Mouse (Mus musculus) liver, embryonic 16.5 days (tissue): ENCODE results near the gene C2. TPM values are rescaled to one million over a fixed set of nuclear protein-coding genes. Genes with fewer than 3 reads are reported as not detected.
A peak's percentile ranks its signal among the peaks of the same experiment; 100 is the strongest.
"Not testable (repeated sequence)": the region's sequence is repeated elsewhere in the genome, so short reads cannot be mapped to it uniquely, and the experiment has no call there.

ENCODE experiments used
- ATAC-seq: fragments of 200-750 bp; cut with Nextera tagmentation; 2 replicates; pipeline ENCODE4 v1.8.0; 2017; ENCODE audit warnings: low read depth, mild to moderate bottlenecking, moderate number of reproducible peaks, moderate library complexity
- H3K27ac ChIP-seq: fragments of 300-500 bp; sonication (generic); 2 replicates; pipeline ENCODE4 v1.5.1; 2014; ENCODE audit warnings: mild to moderate bottlenecking, low read length
- H3K27me3 ChIP-seq: fragments of 300-500 bp; sonication (generic); 2 replicates; pipeline ENCODE4 v1.6.1; 2014; ENCODE audit warnings: low read depth, low read length, mixed read lengths; ENCODE audit not compliant: control insufficient read depth, insufficient read depth
- H3K36me3 ChIP-seq: fragments of 300-500 bp; sonication (generic); 2 replicates; pipeline ENCODE4 v1.6.1; 2014; ENCODE audit warnings: mild to moderate bottlenecking; ENCODE audit not compliant: control insufficient read depth, insufficient read depth
- H3K4me1 ChIP-seq: fragments of 300-500 bp; sonication (generic); 2 replicates; pipeline ENCODE4 v1.6.1; 2014; ENCODE audit warnings: low read depth, low read length, mixed read lengths; ENCODE audit not compliant: control insufficient read depth
- H3K4me2 ChIP-seq: fragments of 300-500 bp; sonication (generic); 2 replicates; pipeline ENCODE4 v1.6.1; 2014; ENCODE audit warnings: low read depth, low read length, mixed read lengths
- H3K4me3 ChIP-seq: fragments of 300-500 bp; sonication (generic); 2 replicates; pipeline ENCODE4 v1.5.1; 2014; ENCODE audit warnings: low read depth, mild to moderate bottlenecking, low read length
- H3K9ac ChIP-seq: fragments of 300-500 bp; sonication (generic); 2 replicates; pipeline ENCODE4 v1.6.1; 2014; ENCODE audit warnings: low read depth, low read length
- H3K9me3 ChIP-seq: fragments of 300-500 bp; sonication (generic); replicated peaks from 2 replicates; pipeline ENCODE4 v1.6.1; 2016; ENCODE audit warnings: low read length; ENCODE audit not compliant: control insufficient read depth
- WGBS: fragments of 180-500 bp; shearing (Covaris S2); extraction: QIAGEN DNeasy Blood & Tissue Kit; methylation state at CpG from one replicate; pipeline ENCODE4 v1.1.7; 2014; ENCODE audit not compliant: insufficient replicate concordance; 5-methylcytosine and 5-hydroxymethylcytosine counted together
- polyA plus RNA-seq: library from polyadenylated mRNA; unstranded; fragments of >200 nt; fragmentation: Nextera tagmentation; extraction: Ambion mirVana; gene quantifications from 2 replicates; pipeline ENCODE4 v1.2.1, GENCODE M21; 2015

C2 gene
- polyA plus RNA-seq, 1 experiment from 2014 or later: 33.9 TPM

GRCm38 (mm10) chr17:34916316-34916715, 18.3 kb upstream of the C2 start:
- H3K4me3 ChIP-seq: no peak overlapping the region
- no peak for ATAC-seq
- H3K27me3 ChIP-seq: no peaks in the 10 kb centered on the region
- H3K9me3 ChIP-seq: no peaks in the 10 kb centered on the region
- H3K4me1 ChIP-seq: peaks cover 14% of the 10 kb centered on the region
- H3K9ac ChIP-seq: no peak overlapping the region
- 58% methylated on average over 5 of the region's 5 CpGs for WGBS
- H3K27ac ChIP-seq: no peak overlapping the region
- H3K36me3 ChIP-seq: peaks cover 9% of the 10 kb centered on the region
- no peak overlapping the region for H3K4me2 ChIP-seq

- 13% methylated on average over 11 of the region's 11 CpGs for WGBS
- Histone ChIP-seq H3K4me2 (no peak overlapping the region), H3K9me3 (no peaks in the 10 kb centered on the region), H3K4me1 (peaks cover 16% of the 10 kb centered on the region), H3K27ac (peak overlapping the region; percentile 6; the same call in 1 of the 2 replicates), H3K9ac (no peak overlapping the region), H3K36me3 (peaks cover 15% of the 10 kb centered on the region), H3K4me3 (no peak overlapping the region), H3K27me3 (no peaks in the 10 kb centered on the region)
- peak; percentile 62 for ATAC-seq
These were observed 17.4 kb upstream of the C2 start for GRCm38 (mm10) chr17:34915410-34915831.

DNA sequence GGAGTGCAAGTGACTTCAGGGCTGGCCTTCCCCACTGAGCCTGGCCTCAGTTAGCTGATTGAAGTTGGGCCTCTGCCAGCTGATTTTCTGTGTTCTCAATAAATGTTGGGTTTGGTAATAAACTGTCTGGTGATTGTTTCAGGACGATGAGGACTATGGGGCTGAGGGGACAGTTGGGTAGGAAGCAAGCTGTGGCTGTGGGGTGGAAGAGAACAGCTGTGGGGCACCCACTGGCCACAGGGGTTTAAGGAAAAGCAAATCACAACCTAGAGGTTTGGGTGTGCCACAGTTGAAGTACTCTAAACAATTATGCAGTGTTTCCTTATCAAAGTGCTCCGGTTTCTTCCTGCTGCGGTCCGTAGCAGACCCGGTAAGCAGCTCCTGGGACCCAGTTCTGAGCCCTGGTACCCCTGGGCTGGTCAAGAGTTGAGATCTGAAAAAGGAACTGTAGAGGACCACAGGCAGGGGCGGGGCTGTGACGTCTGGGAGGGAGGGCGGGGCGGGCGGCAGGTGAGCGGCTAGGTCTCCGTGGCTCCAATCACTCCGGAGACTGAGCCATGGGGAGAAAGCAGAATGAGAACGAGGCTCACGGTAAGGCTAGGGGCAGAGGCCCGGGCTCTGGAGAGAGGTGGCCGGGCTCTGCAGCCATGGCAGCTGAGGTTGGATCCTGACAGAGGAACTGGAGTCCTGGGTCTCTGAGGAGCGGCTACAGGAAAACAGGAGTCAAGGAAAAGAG, 16.0 kb upstream of the C2 start, which contains the start of gene Slc44a4:
Gene Slc44a4, plus strand, starts transcription at position 537 of the 736 bp plus-strand sequence.
- H3K9ac ChIP-seq: no peak within 1 kb of the TSS
- no peaks in the 10 kb centered on the region for H3K27me3 ChIP-seq
- ATAC-seq: no peak
- H3K9me3 ChIP-seq: no peaks in the 10 kb centered on the region
- 45% methylated on average over 18 of the region's 18 CpGs for WGBS
- H3K4me1 ChIP-seq: peaks cover 16% of the 10 kb centered on the region
- H3K4me2 ChIP-seq: 0 out of 2 replicates have a peak within 1 kb of the TSS, but pooled peaks have one; percentile 12
- H3K36me3 ChIP-seq: peaks cover 16% of the 10 kb centered on the region
- H3K27ac ChIP-seq: peak within 1 kb of the TSS; percentile 6; the same call in 1 of the 2 replicates
- H3K4me3 ChIP-seq: no peak within 1 kb of the TSS

DNA sequence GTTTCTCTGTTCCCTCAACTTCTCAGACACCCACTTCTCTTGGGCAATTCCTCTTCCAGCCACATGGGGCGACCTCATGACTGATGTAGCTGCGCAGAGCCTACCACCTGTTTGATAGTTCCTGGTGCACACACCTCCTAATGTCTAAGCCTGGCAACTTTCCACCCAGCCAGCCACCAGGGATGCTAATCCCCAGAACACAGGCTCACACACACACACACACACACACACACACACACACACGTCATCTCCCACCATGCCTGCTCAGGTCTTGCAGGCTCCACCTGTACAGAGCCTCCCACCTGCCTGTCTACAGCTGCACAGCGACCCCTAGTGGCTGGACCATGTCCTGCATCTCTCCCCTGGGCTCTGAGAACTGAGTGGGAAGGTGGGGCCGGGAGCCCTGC, 13.9 kb upstream of the C2 start:
- Histone ChIP-seq H3K4me1 (peaks cover 13% of the 10 kb centered on the region), H3K9ac (no peak overlapping the region), H3K27ac (no peak overlapping the region), H3K9me3 (no peaks in the 10 kb centered on the region), H3K27me3 (no peaks in the 10 kb centered on the region), H3K36me3 (peaks cover 29% of the 10 kb centered on the region), H3K4me3 (no peak overlapping the region), H3K4me2 (no peak overlapping the region)
- 44% methylated on average over 5 of the region's 5 CpGs for WGBS
- ATAC-seq: peak; percentile 60

DNA sequence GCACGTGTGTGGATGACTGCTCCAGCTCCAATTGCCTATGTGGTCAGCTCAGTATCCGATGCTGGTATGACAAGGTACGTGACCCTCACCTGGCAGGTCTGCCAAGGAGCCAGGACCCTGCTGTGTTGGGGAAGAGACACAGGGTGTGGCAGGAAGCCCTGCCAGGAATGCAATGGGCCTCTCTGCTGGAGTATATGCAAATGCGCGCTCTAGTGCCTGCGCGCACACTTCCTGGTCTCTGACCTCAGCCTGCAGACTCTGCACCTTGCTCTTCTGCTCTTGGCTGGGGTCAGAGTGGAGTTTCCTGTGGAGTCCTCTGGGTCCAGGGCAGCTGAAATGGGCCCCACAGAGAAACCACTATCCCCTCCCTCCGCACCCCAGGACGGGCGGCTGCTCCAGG, 12.9 kb upstream of the C2 start:
- no peak overlapping the region for H3K27ac ChIP-seq
- H3K36me3 ChIP-seq: peaks cover 38% of the 10 kb centered on the region
- no peaks in the 10 kb centered on the region for H3K27me3 ChIP-seq
- ATAC-seq: peak; percentile 35; the same call in 1 of the 2 replicates
- H3K9ac ChIP-seq: no peak overlapping the region
- WGBS: 80% methylated on average over 10 of the region's 10 CpGs
- H3K4me1 ChIP-seq: peaks cover 13% of the 10 kb centered on the region
- H3K4me2 ChIP-seq: no peak overlapping the region
- no peaks in the 10 kb centered on the region for H3K9me3 ChIP-seq
- H3K4me3 ChIP-seq: no peak overlapping the region

- Histone ChIP-seq H3K27ac (no peak overlapping the region), H3K4me3 (no peak overlapping the region), H3K9me3 (no peaks in the 10 kb centered on the region), H3K4me2 (no peak overlapping the region), H3K4me1 (peaks cover 9% of the 10 kb centered on the region), H3K27me3 (no peaks in the 10 kb centered on the region), H3K36me3 (peaks cover 24% of the 10 kb centered on the region), H3K9ac (no peak overlapping the region)
- whole genome bisulfite sequencing: 83% methylated on average over 9 of the region's 9 CpGs
- ATAC-seq: no peak
These were observed 4.8 kb upstream of the C2 start for GRCm38 (mm10) chr17:34902895-34903294.

- 67% methylated on average over 9 of the region's 10 CpGs for WGBS
- not testable (repeated sequence) for ATAC-seq, H3K4me2 ChIP-seq, H3K9me3 ChIP-seq, H3K27me3 ChIP-seq, H3K4me3 ChIP-seq, H3K27ac ChIP-seq, H3K9ac ChIP-seq
- peaks cover 18% of the 10 kb centered on the region for H3K4me1 ChIP-seq
- peaks cover 20% of the 10 kb centered on the region for H3K36me3 ChIP-seq
These were observed 3.9 kb upstream of the C2 start for GRCm38 (mm10) chr17:34901948-34902347.

GRCm38 (mm10) chr17:34900826-34901225, 2.8 kb upstream of the C2 start:
- not testable (repeated sequence) for ATAC-seq, H3K9ac ChIP-seq, H3K9me3 ChIP-seq, H3K27me3 ChIP-seq, H3K36me3 ChIP-seq, H3K4me2 ChIP-seq, H3K4me3 ChIP-seq, H3K27ac ChIP-seq
- H3K4me1 ChIP-seq: peaks cover 29% of the 10 kb centered on the region

GRCm38 (mm10) chr17:34899890-34900243, 1.8 kb upstream of the C2 start:
- H3K4me1 ChIP-seq: peaks cover 31% of the 10 kb centered on the region
- WGBS: 0% methylated on average over 5 of the region's 5 CpGs

More at GRCm38 (mm10) chr17:34899890-34900243, 1.8 kb upstream of the C2 start:
- Histone ChIP-seq H3K9me3 (no peaks in the 10 kb centered on the region), H3K27me3 (no peaks in the 10 kb centered on the region), H3K4me2 (peak overlapping the region; percentile 92), H3K36me3 (peaks cover 3% of the 10 kb centered on the region; the same call in 1 of the 2 replicates), H3K9ac (peak overlapping the region; percentile 79), H3K27ac (peak overlapping the region; percentile 87), H3K4me3 (peak overlapping the region; percentile 70)
- ATAC-seq: no peak
